Mouse (Mus musculus): ENCODE results near the gene Tmem89.

- TF ChIP-seq POLR2A (IDR thresholded peaks at IDR 0.05; ENCODE audit: low read depth, low read length), result no peak
- TF ChIP-seq CTCF (conservative IDR thresholded peaks at IDR 0.05; ENCODE audit: insufficient read depth, insufficient read length, low read depth, low read length), result no peak
Measured at GRCm38 (mm10) chr9:108925897-108926296, 11.5 kb downstream of the Tmem89 start.
